Mouse (Mus musculus) embryonic fibroblast, embryonic 13.5 days (primary cell): ENCODE results near the gene 1810046K07Rik.
A peak's percentile ranks its signal among the peaks of the same experiment; 100 is the strongest.

ENCODE experiments used
- CTCF ChIP-seq: IDR thresholded peaks from 2 replicates; pipeline ENCODE4 v1.5.1; 2011; ENCODE audit warnings: mild to moderate bottlenecking, control low read depth, low read length, moderate library complexity, borderline replicate concordance; ENCODE audit not compliant: insufficient read depth
- POLR2A ChIP-seq: IDR thresholded peaks from 2 replicates; pipeline ENCODE4 v1.6.1; 2011; ENCODE audit warnings: low read depth, mild to moderate bottlenecking, control low read depth, low read length, moderate library complexity

DNA sequence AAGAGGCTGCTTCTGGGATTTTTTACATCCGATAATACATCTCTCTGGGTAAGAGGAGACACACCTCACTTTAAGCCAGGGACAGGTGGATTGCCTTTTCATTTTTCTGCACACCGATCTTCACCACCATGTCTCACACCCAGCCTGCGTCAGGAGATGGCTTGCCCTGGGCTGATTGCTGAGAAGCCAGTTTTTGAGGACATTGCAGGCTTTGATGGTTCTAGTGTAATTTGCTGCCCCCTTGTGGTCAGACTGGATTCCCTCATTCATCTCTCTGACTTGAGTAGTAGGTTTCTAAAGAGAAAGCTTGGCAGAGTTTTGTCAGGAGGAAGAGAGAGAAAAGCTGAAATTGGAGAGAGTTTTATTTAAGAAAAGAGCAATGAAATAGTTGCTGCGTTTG lies 36.0 kb downstream of the 1810046K07Rik start:
- TF ChIP-seq CTCF: peak; percentile 8; the same call in 1 of the 2 replicates
- TF ChIP-seq POLR2A: no peak
